In genomic region chr5:146908629-146909028, GRCm38 (mm10) we compare ENCODE assay signal across 16 mouse cellular contexts. TPM values are rescaled to one million over a fixed set of nuclear protein-coding genes. Genes with fewer than 3 reads are reported as not detected.
DNase-seq lines count a peak whose midpoint lies in the region; ATAC-seq and TF ChIP-seq lines count a peak whose summit lies in the region.
"Had no signal": no experiment of that assay in that cellular context is flagged by ENCODE, and none has a peak within 500 bp of the region (broad histone marks: within the 10 kb centered on the region; RNA-seq: fewer than 3 reads in every experiment).

No protein-coding gene starts in this region.

- peak; percentile 54 for TF ChIP-seq CTCF in intestine, postnatal 0 days (IDR thresholded peaks at IDR 0.05; ENCODE audit: low read depth)
- TF ChIP-seq CTCF in lung, embryonic 14.5 days (IDR thresholded peaks at IDR 0.05; ENCODE audit: low read depth) = peak; percentile 45
- TF ChIP-seq CTCF in Patski (IDR thresholded peaks at IDR 0.05) = peak; percentile 39
- peak; percentile 43; the same call in 1 of the 2 replicates for TF ChIP-seq CTCF in small intestine, adult 2 months (IDR thresholded peaks at IDR 0.05; ENCODE audit: extremely low read depth, insufficient read length, insufficient replicate concordance, low read depth, low read length)

- H3K4me1 ChIP-seq in intestine, postnatal 0 days (replicated peaks; ENCODE audit: control insufficient read depth, insufficient read depth, low read length) = no peaks in the 10 kb centered on the region
- H3K4me1 ChIP-seq in intestine, embryonic 16.5 days (ENCODE audit: control insufficient read depth, insufficient read depth, low read length) = peaks cover 9% of the 10 kb centered on the region; the same call in 1 of the 2 replicates
- no peaks in the 10 kb centered on the region for H3K4me1 ChIP-seq in lung, embryonic 14.5 days (ENCODE audit: insufficient read depth)
- peaks cover 5% of the 10 kb centered on the region; the same call in 1 of the 2 replicates for H3K4me1 ChIP-seq in small intestine, adult 2 months (ENCODE audit: control insufficient read depth, insufficient read depth, insufficient read length, low read length)

- WGBS in intestine, postnatal 0 days = 47% methylated on average over 11 of the region's 11 CpGs
- 51% methylated on average over 11 of the region's 11 CpGs for WGBS in intestine, embryonic 16.5 days
- 33% methylated on average over 11 of the region's 11 CpGs for WGBS in lung, embryonic 14.5 days
- 40% methylated on average over 11 of the region's 11 CpGs for WGBS in small intestine, adult 2 months

- no peak overlapping the region for H3K4me3 ChIP-seq in intestine, postnatal 0 days (ENCODE audit: low read depth, low read length)
- H3K4me3 ChIP-seq in intestine, embryonic 16.5 days (ENCODE audit: low read length) = no peak overlapping the region
- H3K4me3 ChIP-seq in lung, embryonic 14.5 days (ENCODE audit: low read depth, low read length) = no peak overlapping the region
- H3K4me3 ChIP-seq in small intestine, adult 2 months (ENCODE audit: low read depth, low read length) = no peak overlapping the region
- H3K4me3 ChIP-seq: limb, embryonic 15.5 days; neural tube, embryonic 13.5 days had no signal

- no peaks in the 10 kb centered on the region for H3K36me3 ChIP-seq in intestine, postnatal 0 days (ENCODE audit: control insufficient read depth, insufficient read depth)
- no peaks in the 10 kb centered on the region for H3K36me3 ChIP-seq in intestine, embryonic 16.5 days (ENCODE audit: control insufficient read depth, insufficient read depth, low read length)
- no peaks in the 10 kb centered on the region for H3K36me3 ChIP-seq in lung, embryonic 14.5 days (ENCODE audit: insufficient read depth)
- no peaks in the 10 kb centered on the region for H3K36me3 ChIP-seq in small intestine, adult 2 months (ENCODE audit: control insufficient read depth, insufficient read depth, low read length)
- H3K36me3 ChIP-seq: limb, embryonic 15.5 days; neural tube, embryonic 13.5 days had no signal

- no peak overlapping the region for H3K27ac ChIP-seq in intestine, postnatal 0 days (ENCODE audit: low read depth, low read length)
- H3K27ac ChIP-seq in intestine, embryonic 16.5 days (ENCODE audit: low read length) = no peak overlapping the region
- H3K27ac ChIP-seq in lung, embryonic 14.5 days (ENCODE audit: low read depth) = no peak overlapping the region
- H3K27ac ChIP-seq in small intestine, adult 2 months (ENCODE audit: insufficient read depth, low read depth, low read length) = no peak overlapping the region
- H3K27ac ChIP-seq: limb, embryonic 15.5 days; neural tube, embryonic 13.5 days had no signal

- H3K27me3 ChIP-seq in intestine, postnatal 0 days (replicated peaks; ENCODE audit: control insufficient read depth, insufficient read depth, low read length) = no peaks in the 10 kb centered on the region
- H3K27me3 ChIP-seq in intestine, embryonic 16.5 days (replicated peaks; ENCODE audit: control insufficient read depth, insufficient read depth, low read length) = no peaks in the 10 kb centered on the region
- no peaks in the 10 kb centered on the region for H3K27me3 ChIP-seq in lung, embryonic 14.5 days (ENCODE audit: insufficient read depth, low read length)
- H3K27me3 ChIP-seq in Patski = no peaks in the 10 kb centered on the region
- H3K27me3 ChIP-seq in small intestine, adult 2 months (ENCODE audit: control insufficient read depth, insufficient read depth, low read length) = no peaks in the 10 kb centered on the region

- no peak for ATAC-seq in intestine, postnatal 0 days
- ATAC-seq in intestine, embryonic 16.5 days = no peak
- ATAC-seq in lung, embryonic 14.5 days (ENCODE audit: insufficient read depth) = no peak
- ATAC-seq in Patski = no peak

- DNase-seq in lung, embryonic 14.5 days = peak; percentile 33
- no peak for DNase-seq in lung, adult 18-20 months
- no peak for DNase-seq in Patski (ENCODE audit: low read depth, low spot score)
- DNase-seq in adrenal gland, postnatal 25 days = no peak
- DNase-seq: adrenal gland, postnatal 36 days; cerebellum, adult 9-10 months; kidney, adult 11 months; kidney, postnatal 25 days; lung, postnatal 4 days; thymus, postnatal 14 days had no signal

- in situ Hi-C loops in Patski (cut with MboI; ENCODE audit: low pct_unique_long_range_greater_than_20kb) = loop anchor here (5.0 to 25.0 kb wide), 3 partner anchors 236 to 1329 kb away; no protein-coding TSS in a partner anchor

- H3K9ac ChIP-seq in intestine, postnatal 0 days (ENCODE audit: low read depth, low read length) = no peak overlapping the region
- no peak overlapping the region for H3K9ac ChIP-seq in intestine, embryonic 16.5 days (ENCODE audit: low read depth, low read length)
- H3K9ac ChIP-seq in lung, embryonic 14.5 days = no peak overlapping the region
- H3K9ac ChIP-seq: limb, embryonic 15.5 days; neural tube, embryonic 13.5 days had no signal

- CTCF ChIA-PET in Patski (lab: Charles Lee) = interaction anchor here (1.0 to 12.2 kb wide), 8 partner anchors 202 to 408 kb away, joined by 3 to 165 read pairs (median 17); no protein-coding TSS in a partner anchor

- H3K4me2 ChIP-seq in intestine, postnatal 0 days (replicated peaks; ENCODE audit: low read depth) = no peak overlapping the region
- H3K4me2 ChIP-seq in intestine, embryonic 16.5 days (ENCODE audit: low read depth, low read length) = no peak overlapping the region
- no peak overlapping the region for H3K4me2 ChIP-seq in lung, embryonic 14.5 days
- H3K4me2 ChIP-seq: limb, embryonic 15.5 days; midbrain, embryonic 11.5 days; neural tube, embryonic 13.5 days had no signal

- no peaks in the 10 kb centered on the region for H3K9me3 ChIP-seq in intestine, postnatal 0 days (ENCODE audit: control insufficient read depth)
- no peaks in the 10 kb centered on the region for H3K9me3 ChIP-seq in intestine, embryonic 16.5 days (ENCODE audit: control insufficient read depth, low read length)
- no peaks in the 10 kb centered on the region for H3K9me3 ChIP-seq in lung, embryonic 14.5 days (ENCODE audit: low read depth, low read length)
- H3K9me3 ChIP-seq: limb, embryonic 15.5 days; neural tube, embryonic 13.5 days had no signal

- POLR2A ChIA-PET in Patski (lab: Charles Lee) = interaction anchor here (0.7 kb wide), 1 partner anchor 10 kb away, joined by 3 read pairs; no protein-coding TSS in a partner anchor

- TF ChIP-seq POLR2A in small intestine, adult 2 months (IDR thresholded peaks at IDR 0.05; ENCODE audit: low read depth, low read length) = no peak

RNA-seq across cellular contexts. Expression of gene Gtf3a, which starts 39.8 kb away (rescaled TPM):
- 64.9 and 66.6 TPM in 2 replicates for polyA plus RNA-seq in intestine, postnatal 0 days (2015; fragmentation: Nextera tagmentation; extraction: Ambion mirVana)
- polyA plus RNA-seq in intestine, embryonic 16.5 days (2015; fragmentation: Nextera tagmentation; extraction: Ambion mirVana) = 127 and 136 TPM in 2 replicates
- polyA plus RNA-seq in lung, embryonic 14.5 days (2014; fragmentation: Nextera tagmentation; extraction: Ambion mirVana) = 124 and 130 TPM in 2 replicates
- polyA plus RNA-seq in Patski (2021) = 77.9 TPM
- 31.9 and 51.6 TPM in 2 replicates for polyA plus RNA-seq in small intestine, adult 2 months (2012; rRNA removed)
- 34.9 and 36.1 TPM in 2 replicates for total RNA-seq in adrenal gland, postnatal 25 days (2021)

RNA-seq across cellular contexts. Expression of gene Mtif3, which starts 55.0 kb away (rescaled TPM):
- polyA plus RNA-seq in intestine, postnatal 0 days (2015; fragmentation: Nextera tagmentation; extraction: Ambion mirVana) = 29.9 and 32.3 TPM in 2 replicates
- polyA plus RNA-seq in intestine, embryonic 16.5 days (2015; fragmentation: Nextera tagmentation; extraction: Ambion mirVana) = 28.8 and 31.1 TPM in 2 replicates
- 19.8 and 21.8 TPM in 2 replicates for polyA plus RNA-seq in lung, embryonic 14.5 days (2014; fragmentation: Nextera tagmentation; extraction: Ambion mirVana)
- 39.6 TPM for polyA plus RNA-seq in Patski (2021)
- 7.2 and 13.1 TPM in 2 replicates for polyA plus RNA-seq in small intestine, adult 2 months (2012; rRNA removed)
- total RNA-seq in adrenal gland, postnatal 25 days (2021) = 30.4 and 40.9 TPM in 2 replicates
